Mouse (Mus musculus) CH12F3 (cell line): ENCODE data around the gene Pusl1.

Experiments used
- in situ Hi-C: fragments of 300-500 bp; cut with MboI; formaldehyde crosslinking; loops from 2 replicates; pipeline ENCODE4 v1.14.3; 2020; ENCODE audit warnings: low sequenced_read_pairs

The Pusl1 gene

GRCm38 (mm10) chr4:155888181-155888580 lies 3.4 kb downstream of the Pusl1 start:
- in situ Hi-C loops = no loop called here

- in situ Hi-C loops = no loop called here
Measured at GRCm38 (mm10) chr4:155887674-155888073, 3.9 kb downstream of the Pusl1 start.

GRCm38 (mm10) chr4:155886330-155886729 lies 5.3 kb downstream of the Pusl1 start:
- in situ Hi-C loops = no loop called here

- in situ Hi-C loops = no loop called here
Measured at GRCm38 (mm10) chr4:155883587-155883986, 8.0 kb downstream of the Pusl1 start.

- in situ Hi-C loops = no loop called here
Measured at GRCm38 (mm10) chr4:155871404-155871803, 20.2 kb downstream of the Pusl1 start.

GRCm38 (mm10) chr4:155869317-155870033 lies 22.1 kb downstream of the Pusl1 start, which contains the start of the genes Cptp and Ints11:
Gene Cptp, minus strand, starts transcription at chr4:155869440.
Gene Ints11, plus strand, starts transcription at chr4:155869546.
- in situ Hi-C loops = no loop called here

- in situ Hi-C loops = no loop called here
Measured at GRCm38 (mm10) chr4:155868614-155869298, 22.8 kb downstream of the Pusl1 start.

GRCm38 (mm10) chr4:155863001-155863400 lies 28.6 kb downstream of the Pusl1 start, which contains the start of gene Tas1r3:
Gene Tas1r3, minus strand, starts transcription at chr4:155863362.
- in situ Hi-C loops = no loop called here

- in situ Hi-C loops = no loop called here
Measured at GRCm38 (mm10) chr4:155861787-155862186, 29.8 kb downstream of the Pusl1 start.

- in situ Hi-C loops = no loop called here
Measured at GRCm38 (mm10) chr4:155859318-155859717, 32.3 kb downstream of the Pusl1 start.

DNA sequence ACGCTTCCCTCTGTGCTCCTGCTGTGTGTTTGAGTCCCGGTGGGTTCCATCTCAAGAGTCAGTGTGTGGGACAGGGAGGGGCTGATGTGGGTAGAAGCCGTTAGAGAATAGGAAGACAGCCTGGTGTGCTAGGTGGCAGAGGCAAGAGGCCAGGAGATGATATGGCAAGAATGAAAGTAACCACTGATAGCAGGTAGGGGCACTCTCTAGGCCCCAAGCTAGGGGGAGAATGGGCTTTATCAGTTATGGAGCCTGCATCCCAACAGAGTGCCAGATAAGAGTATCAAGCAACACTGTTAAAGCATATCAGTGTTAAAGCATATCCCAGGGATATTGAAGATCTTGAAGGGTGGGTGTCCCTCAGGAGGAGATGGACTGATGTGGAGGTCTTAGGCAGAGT lies 34.7 kb downstream of the Pusl1 start:
- in situ Hi-C loops = no loop called here

DNA sequence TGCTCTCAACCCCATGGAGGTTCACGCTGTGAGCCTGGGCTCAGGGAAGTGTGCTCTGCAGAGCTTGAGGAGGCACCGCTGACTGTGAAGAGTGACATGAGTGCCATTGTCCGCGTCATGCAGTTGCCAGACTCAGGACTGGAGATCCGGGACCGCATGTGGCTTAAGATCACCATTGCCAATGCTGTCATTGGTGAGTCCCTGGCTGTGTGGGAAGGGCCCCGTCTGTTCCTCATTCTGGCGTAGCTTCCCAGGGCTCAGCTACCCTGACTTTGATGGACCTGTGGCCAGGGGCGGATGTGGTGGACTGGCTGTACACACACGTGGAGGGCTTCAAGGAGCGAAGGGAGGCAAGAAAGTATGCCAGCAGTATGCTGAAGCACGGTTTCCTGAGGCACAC lies 35.5 kb downstream of the Pusl1 start:
- in situ Hi-C loops = no loop called here

DNA sequence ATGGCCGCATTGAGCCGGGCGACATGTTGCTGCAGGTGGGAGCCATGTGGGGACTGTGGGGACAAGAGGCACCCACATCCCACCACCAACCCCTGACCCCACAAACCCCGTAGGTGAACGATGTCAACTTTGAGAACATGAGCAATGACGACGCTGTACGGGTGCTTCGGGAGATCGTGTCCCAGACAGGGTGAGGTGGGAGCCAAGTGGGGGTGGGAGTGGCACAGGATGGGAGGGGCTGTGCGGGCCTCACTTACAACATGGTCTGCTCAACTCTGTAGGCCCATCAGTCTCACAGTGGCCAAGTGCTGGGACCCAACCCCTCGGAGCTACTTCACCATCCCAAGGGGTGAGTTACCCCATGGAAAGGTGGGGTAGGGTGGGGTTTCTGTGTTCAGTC lies 36.6 kb downstream of the Pusl1 start:
- in situ Hi-C loops = no loop called here

DNA sequence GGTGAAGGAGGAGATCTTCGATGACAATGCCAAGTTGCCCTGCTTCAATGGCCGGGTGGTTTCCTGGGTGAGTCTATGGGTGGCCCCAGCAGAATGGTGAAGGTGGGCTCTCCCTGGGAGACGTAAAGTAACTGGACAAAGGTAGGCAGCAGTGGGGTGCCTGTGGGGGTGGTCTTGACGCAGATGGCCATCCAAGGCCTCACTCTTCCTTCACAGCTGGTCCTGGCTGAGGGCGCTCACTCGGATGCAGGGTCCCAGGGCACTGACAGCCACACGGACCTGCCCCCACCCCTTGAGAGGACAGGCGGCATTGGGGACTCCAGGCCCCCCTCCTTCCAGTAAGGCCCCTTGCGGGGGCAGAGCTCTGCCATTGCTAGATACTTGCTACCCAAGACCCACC lies 38.2 kb downstream of the Pusl1 start:
- in situ Hi-C loops = no loop called here

GRCm38 (mm10) chr4:155851951-155852411 lies 39.6 kb downstream of the Pusl1 start:
- in situ Hi-C loops = no loop called here

DNA sequence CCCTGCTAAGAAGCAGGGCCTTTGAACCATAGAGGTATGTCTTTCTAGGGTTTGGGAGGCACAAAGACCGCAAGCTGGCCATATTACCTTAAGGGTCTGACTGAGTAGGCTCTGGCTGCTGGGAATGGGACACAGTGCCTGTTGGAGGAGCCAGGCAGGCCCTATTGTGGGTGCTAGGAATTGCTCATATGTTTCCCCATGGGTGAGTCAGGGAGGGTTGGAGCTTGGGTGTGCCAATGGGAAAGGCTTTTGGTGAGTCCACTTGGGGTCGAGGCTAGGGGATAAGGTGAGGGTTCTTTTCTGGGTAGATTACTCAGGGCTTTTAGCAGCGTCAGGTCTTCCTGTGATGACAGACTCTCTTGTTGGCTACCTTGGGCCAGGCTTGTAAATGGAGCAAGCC lies 40.2 kb downstream of the Pusl1 start:
- in situ Hi-C loops = no loop called here

- in situ Hi-C loops = no loop called here
Measured at GRCm38 (mm10) chr4:155849792-155850451, 41.7 kb downstream of the Pusl1 start.

DNA sequence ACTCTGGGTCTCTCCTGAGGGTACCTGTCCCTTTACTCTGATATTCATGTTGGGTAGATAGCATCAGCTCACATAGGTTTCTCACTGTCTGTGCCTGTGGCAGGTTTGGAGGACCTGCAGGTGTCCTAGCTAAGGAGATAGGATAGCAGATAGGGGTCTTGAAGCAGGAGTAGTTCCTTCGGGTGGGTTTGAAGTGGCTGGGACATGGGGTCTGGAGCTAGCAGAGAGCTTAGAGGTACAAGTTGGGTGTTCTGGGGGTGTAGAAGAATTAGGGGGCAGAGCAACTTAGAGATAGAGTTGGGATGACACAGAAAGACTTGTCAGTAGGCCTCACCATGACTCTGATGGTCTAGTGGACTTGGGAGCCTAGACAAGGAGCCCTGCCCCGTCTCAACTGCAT lies 42.2 kb downstream of the Pusl1 start:
- in situ Hi-C loops = no loop called here

DNA sequence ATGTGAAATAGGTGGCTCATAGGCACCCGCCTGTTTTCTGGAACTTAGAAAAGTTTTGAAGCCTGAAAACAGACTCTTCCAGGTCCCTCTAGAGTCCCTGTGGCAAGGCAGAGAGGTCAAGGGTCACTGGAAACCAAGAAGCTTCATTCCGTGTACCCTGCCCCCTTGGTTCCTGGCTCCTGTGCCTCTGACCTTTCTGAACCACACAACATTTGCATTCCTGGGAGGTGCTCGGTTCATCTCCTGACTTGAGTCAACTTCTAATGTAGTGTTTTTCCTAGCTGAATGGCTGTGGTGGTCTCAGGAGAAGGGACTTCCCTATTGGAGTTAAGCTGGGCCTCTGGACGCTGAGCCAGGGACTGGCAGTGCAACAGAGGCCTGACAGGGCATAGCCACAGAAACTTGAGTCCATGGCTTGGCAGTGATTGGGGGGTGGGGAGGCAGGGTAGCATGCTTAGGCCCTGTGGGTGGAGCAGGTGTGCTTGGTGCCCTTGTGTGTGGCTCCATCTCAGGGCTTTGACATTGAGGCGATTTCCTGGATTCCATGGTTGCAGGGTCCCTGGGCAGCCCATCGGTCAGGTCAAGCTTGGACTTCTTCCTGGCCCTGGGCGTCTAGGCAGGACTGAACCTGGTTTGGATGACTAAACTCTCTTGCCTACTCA lies 43.0 kb downstream of the Pusl1 start:
- in situ Hi-C loops = no loop called here

- in situ Hi-C loops = no loop called here
Measured at GRCm38 (mm10) chr4:155847591-155848352, 43.8 kb downstream of the Pusl1 start.
